Mouse (Mus musculus) ES-E14 (cell line): ENCODE data around the gene Efna4.

Experiments used
- CHD2 ChIP-seq: IDR thresholded peaks from 2 replicates; pipeline ENCODE4 v1.6.1; 2014; ENCODE audit warnings: mild to moderate bottlenecking, low read depth, low read length, inconsistent platforms
- HCFC1 ChIP-seq: IDR thresholded peaks from 2 replicates; pipeline ENCODE4 v1.6.1; 2012; ENCODE audit warnings: low read length, inconsistent platforms, borderline replicate concordance; ENCODE audit not compliant: insufficient read depth
- MAFK ChIP-seq: IDR thresholded peaks from 2 replicates; pipeline ENCODE4 v1.6.1; 2014; ENCODE audit warnings: mild to moderate bottlenecking, low read depth, low read length, inconsistent platforms; ENCODE audit not compliant: insufficient read depth
- ZC3H11A ChIP-seq: IDR thresholded peaks from 2 replicates; pipeline ENCODE4 v1.6.1; 2012; ENCODE audit warnings: low read depth, mild to moderate bottlenecking, inconsistent platforms, low read length, borderline replicate concordance
- ZNF384 ChIP-seq: IDR thresholded peaks from 2 replicates; pipeline ENCODE4 v1.6.1; 2012; ENCODE audit warnings: low read depth, low read length, inconsistent platforms

DNA sequence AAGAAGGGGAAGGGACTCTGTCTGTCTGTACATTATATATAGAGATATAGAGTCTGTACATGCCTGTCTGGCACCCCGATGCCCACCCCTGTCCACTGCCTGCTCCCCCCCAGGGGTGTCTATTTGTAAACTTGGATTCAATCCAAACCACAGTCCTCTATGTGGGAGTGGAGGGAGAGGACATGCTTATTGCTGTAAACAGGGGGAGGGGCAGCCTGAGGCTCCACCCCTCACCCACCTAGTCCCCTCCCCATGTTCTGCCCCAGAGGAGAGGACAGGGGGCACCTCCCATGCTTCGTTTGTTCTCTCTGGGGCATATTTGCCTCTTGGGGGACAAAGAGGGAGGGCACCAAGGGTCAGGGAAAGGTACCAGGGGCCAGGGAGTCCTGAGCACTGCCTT, 23.0 kb downstream of the Efna4 start:
- no peak for TF ChIP-seq CHD2
- TF ChIP-seq HCFC1 = no peak
- TF ChIP-seq ZC3H11A = no peak
- TF ChIP-seq ZNF384 = no peak
- no peak for TF ChIP-seq MAFK
